Mouse (Mus musculus) retina, embryonic 14.5 days (tissue): ENCODE measurements around the gene Wls.

Source experiments
- DNase-seq: peaks from one replicate; pipeline ENCODE4 v3.0.0-alpha.2; 2015; ENCODE audit warnings: low spot score

The Wls gene

GRCm38 (mm10) chr3:159839481-159839880 is at the start of gene Wls:
Wls (plus strand) TSS chr3:159839672.
- peak; percentile 63 for DNase-seq

DNA sequence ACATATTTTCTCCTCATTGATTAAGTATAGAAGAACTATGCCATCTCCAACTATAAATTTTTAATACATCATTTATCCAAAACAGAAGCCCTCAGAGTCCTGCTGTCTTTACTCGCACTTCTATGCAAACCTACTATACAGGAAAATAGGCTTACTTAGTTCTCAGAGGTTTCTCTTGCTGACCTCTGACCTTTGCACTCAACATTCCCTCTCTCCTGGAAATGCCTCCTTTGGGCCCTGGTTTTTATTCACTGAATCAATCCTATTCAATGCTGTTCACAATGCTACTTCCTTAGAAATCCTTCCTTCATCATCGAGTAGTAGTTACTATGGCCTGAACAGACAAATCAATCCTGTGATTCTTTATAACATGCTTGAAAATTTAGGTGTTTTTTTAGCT is 49.7 kb upstream of the Wls start:
- no peak for DNase-seq

- DNase-seq: no peak
These were observed 7.9 kb upstream of the Wls start for GRCm38 (mm10) chr3:159831535-159831934.

DNA sequence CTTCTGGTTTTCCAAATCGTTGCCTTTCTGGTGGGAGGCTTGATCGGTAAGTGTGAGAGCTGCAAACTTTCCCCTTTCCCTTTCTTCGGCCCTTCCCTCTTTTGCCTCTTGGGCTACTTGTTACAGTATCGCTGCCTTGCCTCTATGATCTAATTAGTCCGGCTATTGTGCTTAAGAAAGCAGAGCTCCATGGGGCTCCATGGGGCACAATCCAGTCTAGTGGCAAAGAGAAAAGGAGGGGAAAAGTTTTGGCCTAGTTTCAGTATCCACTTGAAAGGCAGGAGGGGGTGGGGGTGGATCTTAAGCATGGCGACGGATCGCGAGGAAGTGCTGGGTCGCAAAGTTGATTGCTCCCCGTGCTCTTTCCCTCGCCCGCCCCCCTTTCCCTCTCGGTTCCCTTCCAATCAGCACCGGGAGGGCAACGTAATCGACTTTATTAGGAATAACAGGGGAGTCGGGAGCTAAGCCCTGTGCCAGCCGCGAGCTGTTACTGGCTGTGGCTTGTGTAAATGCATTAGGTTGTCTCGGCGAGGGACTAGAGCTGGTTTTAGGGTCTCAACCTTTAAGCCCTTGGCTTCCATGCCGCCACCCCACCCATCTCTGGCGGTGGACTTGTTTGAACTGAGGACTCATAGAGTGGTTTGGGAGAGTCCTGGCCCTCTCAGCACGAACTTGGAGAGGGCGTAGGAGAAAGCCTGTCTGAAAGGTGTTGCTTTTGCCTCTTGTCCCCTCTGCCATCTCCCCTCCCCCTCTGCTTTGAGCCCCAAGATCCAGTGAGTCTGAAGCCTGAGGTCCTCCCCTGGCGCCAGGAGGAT is 737 bp downstream of the Wls start:
- DNase-seq: peak; percentile 73

GRCm38 (mm10) chr3:159840817-159841390 is 1.4 kb downstream of the Wls start:
- DNase-seq: no peak

DNA sequence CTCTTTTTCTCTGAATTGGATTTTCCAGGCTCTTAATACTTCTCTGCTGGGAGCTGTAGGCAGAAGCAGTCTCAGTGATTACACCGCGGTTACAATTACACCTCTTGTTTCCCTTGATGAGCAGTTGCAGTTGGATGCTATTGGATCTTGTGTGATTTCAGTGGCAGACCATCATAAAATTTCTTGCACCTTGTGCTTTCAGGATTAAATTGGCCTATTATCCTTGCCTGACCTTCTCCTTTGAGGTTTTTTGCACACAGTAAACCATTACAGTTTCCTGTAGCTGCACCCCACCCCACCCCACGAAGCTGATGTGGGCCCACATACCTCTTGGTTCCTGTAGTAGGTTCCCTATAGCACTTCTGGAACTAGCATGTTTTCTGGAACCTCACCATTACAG is 2.0 kb downstream of the Wls start:
- DNase-seq: no peak

GRCm38 (mm10) chr3:159843135-159843534 is 3.7 kb downstream of the Wls start:
- no peak for DNase-seq

DNA sequence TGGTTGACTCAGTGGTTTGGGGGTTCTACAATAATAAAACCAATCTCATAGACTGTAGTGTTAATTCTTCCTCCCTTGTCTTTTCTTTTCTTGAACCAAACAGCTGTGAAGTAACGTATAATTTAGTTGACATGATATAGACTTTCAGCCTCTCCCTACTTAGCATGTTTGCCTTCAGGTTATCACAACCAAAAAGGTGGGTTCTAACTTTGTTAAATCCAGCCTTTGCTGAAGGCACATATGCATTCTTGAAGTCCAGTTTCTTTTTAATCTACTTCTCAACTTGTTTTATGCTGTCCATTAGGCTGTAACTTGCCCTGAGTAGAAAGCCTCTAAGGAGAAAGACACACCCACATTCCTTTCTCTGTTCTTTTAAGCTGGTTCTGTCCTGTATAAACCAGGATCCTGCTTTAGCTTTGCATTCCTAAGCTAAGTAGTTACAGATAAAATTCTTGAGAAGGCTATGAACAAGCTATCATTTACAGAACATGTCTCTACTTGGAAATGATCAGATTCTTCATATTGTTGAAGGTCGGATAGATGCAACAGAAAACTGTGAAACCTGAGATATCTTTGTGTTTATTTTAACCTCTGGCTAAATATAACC is 8.0 kb downstream of the Wls start:
- no peak for DNase-seq

- DNase-seq: no peak
These were observed 8.7 kb downstream of the Wls start for GRCm38 (mm10) chr3:159848156-159848555.

GRCm38 (mm10) chr3:159851476-159851875 is 12.0 kb downstream of the Wls start:
- DNase-seq: peak; percentile 69

- peak; percentile 89 for DNase-seq
These were observed 12.5 kb downstream of the Wls start for GRCm38 (mm10) chr3:159851980-159852379.

- DNase-seq: no peak
These were observed 17.6 kb downstream of the Wls start for GRCm38 (mm10) chr3:159857112-159857511.

GRCm38 (mm10) chr3:159865691-159866090 is 26.2 kb downstream of the Wls start:
- DNase-seq: no peak

- DNase-seq: no peak
These were observed 39.5 kb downstream of the Wls start for GRCm38 (mm10) chr3:159878983-159879382.

DNA sequence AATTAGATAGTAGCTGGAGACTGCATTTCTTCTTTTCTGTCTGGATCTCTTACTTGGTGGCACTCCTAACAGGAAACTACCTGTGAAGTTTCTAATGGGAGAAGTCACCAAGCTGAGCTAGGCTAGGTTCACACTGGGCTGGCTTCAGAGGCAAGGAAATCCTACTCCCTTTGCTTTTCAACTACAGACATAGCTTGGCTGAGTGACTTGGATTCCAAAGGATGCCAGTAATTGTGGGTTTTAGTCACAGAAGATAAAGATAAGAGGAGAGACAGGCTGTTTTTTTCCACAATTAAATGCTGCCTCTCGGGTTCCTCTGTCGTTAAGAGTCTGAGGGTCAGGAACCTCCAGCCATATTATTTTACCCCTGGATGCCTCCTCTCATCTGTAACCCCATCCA is 43.9 kb downstream of the Wls start:
- DNase-seq: no peak

- no peak for DNase-seq
These were observed 45.3 kb downstream of the Wls start for GRCm38 (mm10) chr3:159884802-159885201.

DNA sequence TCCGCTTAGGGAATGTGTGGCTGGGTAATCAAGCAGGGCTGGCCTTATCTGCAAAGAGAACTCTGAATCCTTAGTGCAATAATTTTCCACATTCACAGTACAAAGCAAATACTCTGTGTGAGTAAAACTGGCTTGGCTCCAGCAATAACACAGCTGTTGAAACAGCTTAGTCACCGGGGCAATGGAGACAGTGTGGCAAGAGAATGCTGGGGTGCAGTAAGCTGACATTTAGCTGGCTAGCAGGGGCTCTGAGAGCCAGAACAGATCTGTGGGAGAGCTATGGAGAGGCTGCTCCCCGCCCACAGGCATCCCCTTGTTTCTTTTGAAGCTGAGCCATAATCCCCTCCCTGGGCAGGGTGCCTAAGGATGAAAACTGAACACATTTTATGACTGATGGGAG is 45.8 kb downstream of the Wls start:
- no peak for DNase-seq

DNA sequence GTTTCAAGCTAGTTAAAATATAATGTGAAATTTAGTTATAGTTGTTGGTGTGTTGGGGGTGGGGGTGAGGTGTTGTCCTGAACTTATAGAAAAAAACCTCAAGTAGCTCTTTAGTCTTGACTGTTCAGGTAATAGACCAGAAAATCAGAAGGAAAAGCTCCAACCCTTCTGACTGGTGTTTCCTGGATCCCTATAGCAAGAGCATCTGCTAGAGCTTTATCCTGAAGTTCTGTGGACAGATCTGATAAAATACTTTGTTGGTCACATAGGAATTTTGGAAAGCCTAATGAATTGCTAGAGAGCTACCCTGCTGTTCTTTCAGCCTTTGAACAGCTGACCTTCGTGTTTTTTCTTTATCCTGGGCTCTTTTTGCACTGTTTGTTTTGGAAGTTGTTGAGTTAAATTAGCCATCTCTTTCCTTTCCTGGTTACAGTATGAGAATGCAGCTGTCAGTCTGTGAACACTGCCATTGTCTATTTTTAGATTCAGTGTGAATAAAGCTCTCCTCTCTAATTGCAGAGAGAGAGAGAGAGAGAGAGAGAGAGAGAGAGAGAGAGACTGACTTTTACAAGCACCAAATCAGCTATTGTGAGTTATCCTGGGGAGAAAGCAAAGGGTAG is 46.4 kb downstream of the Wls start:
- peak; percentile 2 for DNase-seq

DNA sequence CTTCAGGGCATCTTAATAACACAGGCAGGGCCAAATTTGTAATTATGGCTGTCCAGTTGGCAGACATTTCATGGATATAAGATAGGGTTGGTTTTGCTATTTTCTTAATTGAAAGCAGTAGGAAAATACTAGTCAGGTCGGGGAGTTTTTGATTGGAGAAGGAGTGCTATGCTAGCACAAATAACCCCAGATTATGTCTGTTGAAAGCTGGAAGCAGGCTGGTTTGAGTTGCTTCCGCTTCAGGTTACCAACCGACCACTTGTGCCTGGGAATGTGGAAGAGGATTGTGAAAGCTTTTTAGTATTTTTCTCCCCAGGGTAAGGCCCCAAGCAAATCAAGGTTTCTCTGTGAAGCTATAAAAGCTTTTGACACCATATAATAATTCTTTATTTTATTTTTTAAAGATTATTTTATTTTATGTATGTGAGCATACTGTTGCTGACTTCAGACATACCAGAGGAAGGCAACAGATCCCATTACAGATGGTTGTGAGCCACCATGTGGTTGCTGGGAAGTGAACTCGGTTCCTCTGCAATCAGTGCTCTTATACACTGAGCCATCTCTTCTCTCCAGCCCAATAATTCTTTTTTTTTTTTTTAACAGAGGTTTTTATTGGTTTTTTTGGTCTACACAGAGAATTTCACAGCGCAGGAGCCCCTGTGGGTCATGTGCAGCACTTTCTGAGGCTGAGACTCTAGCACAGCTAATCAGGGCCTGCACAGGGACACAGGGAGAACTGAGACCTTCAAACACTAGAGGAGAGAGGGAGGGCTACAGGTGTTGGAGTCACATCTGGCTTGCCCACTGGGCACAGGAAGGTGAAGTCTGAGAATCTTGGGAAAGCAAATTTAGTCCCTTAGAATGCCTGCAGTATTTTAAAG is 50.9 kb downstream of the Wls start:
- no peak for DNase-seq

GRCm38 (mm10) chr3:159891057-159891752 is 51.7 kb downstream of the Wls start:
- DNase-seq: no peak

DNA sequence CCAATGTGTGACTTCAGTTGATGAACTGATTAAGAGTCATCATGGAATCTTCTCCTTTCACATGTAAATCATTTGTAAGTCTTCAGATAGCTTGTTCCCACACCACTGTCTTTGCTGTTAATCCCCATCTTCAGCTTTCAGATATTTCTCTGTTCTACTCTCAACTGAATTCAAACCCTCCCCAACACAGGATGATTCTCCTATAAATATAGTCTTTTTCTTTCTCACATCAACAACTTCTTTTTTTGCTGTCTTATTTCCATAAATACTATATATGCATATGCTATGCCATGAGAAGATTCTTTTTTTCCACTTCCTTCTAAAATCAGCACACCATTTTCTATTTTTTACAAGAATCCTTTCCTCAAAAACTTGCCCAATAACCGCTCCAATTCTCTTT is 67.9 kb downstream of the Wls start:
- no peak for DNase-seq
